Mouse (Mus musculus): ENCODE data around the gene Gaa. TPM values are rescaled to one million over a fixed set of nuclear protein-coding genes. Genes with fewer than 3 reads are reported as not detected.

The Gaa gene
- total and polyA plus RNA-seq, 2 experiments from 2014 or later, result 128 to 223 TPM

- Histone ChIP-seq H3K9ac (replicated peaks; ENCODE audit: low read length) (no peak overlapping the region), H3K27ac (no peak overlapping the region), H3K4me2 (ENCODE audit: low read depth, low read length) (no peak overlapping the region), H3K9me3 (ENCODE audit: low read length) (no peaks in the 10 kb centered on the region), H3K27me3 (ENCODE audit: insufficient read depth, low read length) (no peaks in the 10 kb centered on the region), H3K36me3 (ENCODE audit: insufficient read depth, low read length) (no peaks in the 10 kb centered on the region), H3K4me1 (ENCODE audit: insufficient read depth, low read length) (no peaks in the 10 kb centered on the region), H3K4me3 (ENCODE audit: low read length) (no peak overlapping the region)
- TF ChIP-seq CTCF (IDR thresholded peaks at IDR 0.05; ENCODE audit: low read depth), result no peak
- ATAC-seq (no peak), DNase-seq (ENCODE audit: low spot score) (no peak)
- 81% methylated on average over 17 of the region's 17 CpGs for WGBS
These were observed 46.7 kb downstream of the Gaa start for GRCm38 (mm10) chr11:119314252-119314936.

GRCm38 (mm10) chr11:119316720-119317119 is 49.0 kb downstream of the Gaa start:
- Histone ChIP-seq H3K9ac (replicated peaks; ENCODE audit: low read length) (no peak overlapping the region), H3K4me1 (ENCODE audit: insufficient read depth, low read length) (no peaks in the 10 kb centered on the region), H3K27ac (no peak overlapping the region), H3K27me3 (ENCODE audit: insufficient read depth, low read length) (no peaks in the 10 kb centered on the region), H3K9me3 (ENCODE audit: low read length) (no peaks in the 10 kb centered on the region), H3K36me3 (ENCODE audit: insufficient read depth, low read length) (no peaks in the 10 kb centered on the region), H3K4me3 (ENCODE audit: low read length) (no peak overlapping the region), H3K4me2 (ENCODE audit: low read depth, low read length) (no peak overlapping the region)
- ATAC-seq (no peak), DNase-seq (ENCODE audit: low spot score) (no peak)
- no peak for TF ChIP-seq CTCF (IDR thresholded peaks at IDR 0.05; ENCODE audit: low read depth)
- 75% methylated on average over 4 of the region's 4 CpGs for WGBS

DNA sequence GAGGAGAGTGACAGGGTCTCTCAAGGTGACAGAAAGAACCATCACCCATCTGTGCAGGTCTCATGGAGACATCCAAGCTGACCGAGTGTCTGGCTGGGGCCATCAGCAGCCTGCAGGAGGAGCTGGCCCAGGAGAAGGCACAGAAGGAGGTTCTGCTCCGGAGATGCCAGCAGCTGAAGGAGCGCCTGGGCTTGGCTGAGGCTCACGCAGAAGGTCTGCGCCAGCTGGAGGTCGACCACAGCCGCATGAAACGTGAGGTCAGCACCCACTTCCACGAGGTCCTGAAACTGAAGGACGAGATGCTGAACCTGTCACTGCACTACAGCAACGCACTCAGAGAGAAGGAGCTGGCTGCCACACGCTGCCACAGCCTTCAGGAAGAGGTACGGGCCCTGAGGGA is 54.8 kb downstream of the Gaa start:
- no peak overlapping the region for H3K27ac ChIP-seq
- H3K9ac ChIP-seq (replicated peaks; ENCODE audit: low read length), result no peak overlapping the region
- H3K4me1 ChIP-seq (ENCODE audit: insufficient read depth, low read length), result no peaks in the 10 kb centered on the region
- no peaks in the 10 kb centered on the region for H3K27me3 ChIP-seq (ENCODE audit: insufficient read depth, low read length)
- no peaks in the 10 kb centered on the region for H3K9me3 ChIP-seq (ENCODE audit: low read length)
- ATAC-seq (no peak), DNase-seq (ENCODE audit: low spot score) (no peak)
- no peaks in the 10 kb centered on the region for H3K36me3 ChIP-seq (ENCODE audit: insufficient read depth, low read length)
- TF ChIP-seq CTCF (IDR thresholded peaks at IDR 0.05; ENCODE audit: low read depth), result no peak
- no peak overlapping the region for H3K4me3 ChIP-seq (ENCODE audit: low read length)
- no peak overlapping the region for H3K4me2 ChIP-seq (ENCODE audit: low read depth, low read length)
- WGBS, result 79% methylated on average over 13 of the region's 13 CpGs

GRCm38 (mm10) chr11:119325068-119325467 is 57.4 kb downstream of the Gaa start:
- WGBS, result 81% methylated on average over 1 of the region's 1 CpGs
- H3K4me1 ChIP-seq (ENCODE audit: insufficient read depth, low read length), result no peaks in the 10 kb centered on the region

GRCm38 (mm10) chr11:119330592-119330991 is 62.9 kb downstream of the Gaa start:
- no peaks in the 10 kb centered on the region for H3K27me3 ChIP-seq (ENCODE audit: insufficient read depth, low read length)
- no peak overlapping the region for H3K27ac ChIP-seq
- no peak for DNase-seq (ENCODE audit: low spot score)
- H3K36me3 ChIP-seq (ENCODE audit: insufficient read depth, low read length), result no peaks in the 10 kb centered on the region
- 53% methylated on average over 4 of the region's 4 CpGs for WGBS
- no peaks in the 10 kb centered on the region for H3K4me1 ChIP-seq (ENCODE audit: insufficient read depth, low read length)
- no peaks in the 10 kb centered on the region for H3K9me3 ChIP-seq (ENCODE audit: low read length)
- TF ChIP-seq CTCF (IDR thresholded peaks at IDR 0.05; ENCODE audit: low read depth), result no peak
- H3K9ac ChIP-seq (replicated peaks; ENCODE audit: low read length), result no peak overlapping the region
- ATAC-seq, result no peak
- no peak overlapping the region for H3K4me2 ChIP-seq (ENCODE audit: low read depth, low read length)
- no peak overlapping the region for H3K4me3 ChIP-seq (ENCODE audit: low read length)

More at GRCm38 (mm10) chr11:119325068-119325467, 57.4 kb downstream of the Gaa start:
- H3K27ac ChIP-seq, result no peak overlapping the region
- H3K4me2 ChIP-seq (ENCODE audit: low read depth, low read length), result no peak overlapping the region
- H3K9me3 ChIP-seq (ENCODE audit: low read length), result no peaks in the 10 kb centered on the region
- H3K4me3 ChIP-seq (ENCODE audit: low read length), result no peak overlapping the region
- no peaks in the 10 kb centered on the region for H3K36me3 ChIP-seq (ENCODE audit: insufficient read depth, low read length)
- H3K27me3 ChIP-seq (ENCODE audit: insufficient read depth, low read length), result no peaks in the 10 kb centered on the region
- peak; percentile 34 for TF ChIP-seq CTCF (IDR thresholded peaks at IDR 0.05; ENCODE audit: low read depth)
- no peak for DNase-seq (ENCODE audit: low spot score)
- no peak for ATAC-seq
- no peak overlapping the region for H3K9ac ChIP-seq (replicated peaks; ENCODE audit: low read length)

GRCm38 (mm10) chr11:119331970-119332369 is 64.3 kb downstream of the Gaa start:
- Histone ChIP-seq H3K4me2 (ENCODE audit: low read depth, low read length) (no peak overlapping the region), H3K4me1 (ENCODE audit: insufficient read depth, low read length) (no peaks in the 10 kb centered on the region), H3K4me3 (ENCODE audit: low read length) (no peak overlapping the region), H3K9ac (replicated peaks; ENCODE audit: low read length) (no peak overlapping the region), H3K36me3 (ENCODE audit: insufficient read depth, low read length) (no peaks in the 10 kb centered on the region), H3K9me3 (ENCODE audit: low read length) (no peaks in the 10 kb centered on the region), H3K27ac (no peak overlapping the region), H3K27me3 (ENCODE audit: insufficient read depth, low read length) (no peaks in the 10 kb centered on the region)
- DNase-seq (ENCODE audit: low spot score) (no peak), ATAC-seq (no peak)
- 48% methylated on average over 3 of the region's 3 CpGs for WGBS
- TF ChIP-seq CTCF (IDR thresholded peaks at IDR 0.05; ENCODE audit: low read depth), result 0 out of 2 replicates have a peak, but pooled peaks have one; percentile 10

Other genes starting within 250 kb of the Gaa start
- 14.6 and 18.9 TPM in 2 replicates for gene Cbx2, start 244.9 kb upstream of the Gaa start, total RNA-seq (2014; rRNA removed)
- 7.0 and 7.4 TPM in 2 replicates for gene Cbx2, start 244.9 kb upstream of the Gaa start, polyA plus RNA-seq (2015; fragmentation: Nextera tagmentation; extraction: Ambion mirVana)
- 10.0 and 11.4 TPM in 2 replicates for gene Cbx8, start 226.9 kb upstream of the Gaa start, total RNA-seq (2014; rRNA removed)
- gene Cbx8, start 226.9 kb upstream of the Gaa start, polyA plus RNA-seq (2015; fragmentation: Nextera tagmentation; extraction: Ambion mirVana), result 6.5 and 7.6 TPM in 2 replicates
- 33.6 and 41.3 TPM in 2 replicates for gene Cbx4, start 181.7 kb upstream of the Gaa start, total RNA-seq (2014; rRNA removed)
- gene Cbx4, start 181.7 kb upstream of the Gaa start, polyA plus RNA-seq (2015; fragmentation: Nextera tagmentation; extraction: Ambion mirVana), result 22.4 and 23.7 TPM in 2 replicates
- 161 and 182 TPM in 2 replicates for gene Tbc1d16, start 39.4 kb upstream of the Gaa start, total RNA-seq (2014; rRNA removed)
- gene Tbc1d16, start 39.4 kb upstream of the Gaa start, polyA plus RNA-seq (2015; fragmentation: Nextera tagmentation; extraction: Ambion mirVana), result 42.1 and 43.9 TPM in 2 replicates
- 11.5 and 12.5 TPM in 2 replicates for gene Ccdc40, start 39.3 kb upstream of the Gaa start, total RNA-seq (2014; rRNA removed)
- gene Ccdc40, start 39.3 kb upstream of the Gaa start, polyA plus RNA-seq (2015; fragmentation: Nextera tagmentation; extraction: Ambion mirVana), result 9.7 and 10.3 TPM in 2 replicates
- gene Eif4a3, start 32.2 kb downstream of the Gaa start, total RNA-seq (2014; rRNA removed), result 144 and 154 TPM in 2 replicates
- gene Eif4a3, start 32.2 kb downstream of the Gaa start, polyA plus RNA-seq (2015; fragmentation: Nextera tagmentation; extraction: Ambion mirVana), result 248 and 258 TPM in 2 replicates
- gene Card14, start 39.9 kb downstream of the Gaa start, total RNA-seq (2014; rRNA removed), result 1.7 and 1.9 TPM in 2 replicates
- gene Card14, start 39.9 kb downstream of the Gaa start, polyA plus RNA-seq (2015; fragmentation: Nextera tagmentation; extraction: Ambion mirVana), result 0.72 and 0.81 TPM in 2 replicates
- 4.8 and 8.5 TPM in 2 replicates for gene Sgsh, start 87.6 kb downstream of the Gaa start, total RNA-seq (2014; rRNA removed)
- gene Sgsh, start 87.6 kb downstream of the Gaa start, polyA plus RNA-seq (2015; fragmentation: Nextera tagmentation; extraction: Ambion mirVana), result 5.0 and 6.2 TPM in 2 replicates
- 6.7 and 9.6 TPM in 2 replicates for gene Slc26a11, start 87.7 kb downstream of the Gaa start, total RNA-seq (2014; rRNA removed)
- gene Slc26a11, start 87.7 kb downstream of the Gaa start, polyA plus RNA-seq (2015; fragmentation: Nextera tagmentation; extraction: Ambion mirVana), result 5.4 and 5.7 TPM in 2 replicates
- gene Rnf213, start 125.2 kb downstream of the Gaa start, total RNA-seq (2014; rRNA removed), result 8.7 and 9.0 TPM in 2 replicates
- 0.94 and 1.5 TPM in 2 replicates for gene Rnf213, start 125.2 kb downstream of the Gaa start, polyA plus RNA-seq (2015; fragmentation: Nextera tagmentation; extraction: Ambion mirVana)
- 39.9 and 50.5 TPM in 2 replicates for gene Endov, start 223.5 kb downstream of the Gaa start, total RNA-seq (2014; rRNA removed)
- gene Endov, start 223.5 kb downstream of the Gaa start, polyA plus RNA-seq (2015; fragmentation: Nextera tagmentation; extraction: Ambion mirVana), result 12.8 and 13.4 TPM in 2 replicates